Mouse (Mus musculus) kidney, adult 2 months (tissue): ENCODE data around the gene Hipk2.

ENCODE experiments used
- CTCF ChIP-seq: fragments of 200-500 bp; conservative IDR thresholded peaks from 2 replicates; pipeline ENCODE4 v1.5.1; 2011; ENCODE audit warnings: low read depth, mild to moderate bottlenecking, control low read depth, low read length, moderate library complexity, mixed read lengths; ENCODE audit not compliant: insufficient read depth, insufficient read length
- POLR2A ChIP-seq: fragments of 200-500 bp; IDR thresholded peaks from one replicate; pipeline ENCODE4 v1.6.1; 2011; ENCODE audit warnings: low read depth, low read length, control low read depth

DNA sequence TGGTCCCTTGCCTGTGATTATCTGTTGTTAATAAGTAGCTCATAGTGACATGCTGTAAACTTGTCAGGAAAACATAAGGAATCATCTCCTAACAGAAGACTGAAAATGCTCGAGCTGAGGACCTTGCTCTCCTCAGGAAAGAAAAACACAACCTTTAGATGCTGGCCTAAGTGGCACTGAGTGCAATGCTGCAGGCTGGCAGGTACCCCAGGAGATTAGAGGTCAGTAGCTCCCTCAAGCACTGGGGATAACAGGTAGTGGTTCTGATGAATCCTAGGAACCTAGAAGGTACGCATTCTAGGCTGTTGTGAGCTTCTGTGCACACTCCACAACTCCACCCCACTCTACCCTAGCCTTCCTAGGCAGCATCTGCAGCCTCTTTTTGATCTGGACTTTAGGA lies 9.2 kb downstream of the Hipk2 start:
- TF ChIP-seq POLR2A (no peak), CTCF (no peak)
